Mouse (Mus musculus) lung, embryonic 15.5 days (tissue): ENCODE measurements at regions not wholly inside any gene's neighbourhood (a gene's known extent, or its start where the extent isn't known, plus 50 kb on each side); places are given as distances from the start of the nearest gene placed in this dataset.

Experiments
- ATAC-seq: fragments of 200-750 bp; cut with Nextera tagmentation; 2 replicates; pipeline ENCODE4 v1.8.0; 2017; ENCODE audit warnings: moderate number of reproducible peaks, borderline replicate concordance; ENCODE audit not compliant: low FRiP score, low TSS enrichment; ENCODE audit errors: extremely low read depth
- H3K27ac ChIP-seq: fragments of 300-500 bp; sonication (generic); 2 replicates; pipeline ENCODE4 v1.5.1; 2015; ENCODE audit warnings: moderate library complexity, mild to moderate bottlenecking, inconsistent platforms
- H3K27me3 ChIP-seq: fragments of 300-500 bp; sonication (generic); 2 replicates; pipeline ENCODE4 v1.6.1; 2015; ENCODE audit warnings: inconsistent platforms
- H3K36me3 ChIP-seq: fragments of 300-500 bp; sonication (generic); 2 replicates; pipeline ENCODE4 v1.6.1; 2015; ENCODE audit warnings: inconsistent platforms
- H3K4me1 ChIP-seq: fragments of 300-500 bp; sonication (generic); 2 replicates; pipeline ENCODE4 v1.6.1; 2015; ENCODE audit warnings: inconsistent platforms
- H3K4me2 ChIP-seq: fragments of 300-500 bp; sonication (generic); 2 replicates; pipeline ENCODE4 v1.6.1; 2015; ENCODE audit warnings: inconsistent platforms, mild to moderate bottlenecking, moderate library complexity
- H3K4me3 ChIP-seq: fragments of 300-500 bp; sonication (generic); 2 replicates; pipeline ENCODE4 v1.5.1; 2015; ENCODE audit warnings: mild to moderate bottlenecking, inconsistent platforms
- H3K9ac ChIP-seq: fragments of 300-500 bp; sonication (generic); 2 replicates; pipeline ENCODE4 v1.6.1; 2015; ENCODE audit warnings: inconsistent platforms
- H3K9me3 ChIP-seq: fragments of 300-500 bp; sonication (generic); 2 replicates; pipeline ENCODE4 v1.6.1; 2016; ENCODE audit warnings: inconsistent platforms
- WGBS: fragments of 180-500 bp; shearing (Covaris S2); methylation state at CpG from one replicate; pipeline ENCODE4 v1.1.7; 2015; 5-methylcytosine and 5-hydroxymethylcytosine counted together

DNA sequence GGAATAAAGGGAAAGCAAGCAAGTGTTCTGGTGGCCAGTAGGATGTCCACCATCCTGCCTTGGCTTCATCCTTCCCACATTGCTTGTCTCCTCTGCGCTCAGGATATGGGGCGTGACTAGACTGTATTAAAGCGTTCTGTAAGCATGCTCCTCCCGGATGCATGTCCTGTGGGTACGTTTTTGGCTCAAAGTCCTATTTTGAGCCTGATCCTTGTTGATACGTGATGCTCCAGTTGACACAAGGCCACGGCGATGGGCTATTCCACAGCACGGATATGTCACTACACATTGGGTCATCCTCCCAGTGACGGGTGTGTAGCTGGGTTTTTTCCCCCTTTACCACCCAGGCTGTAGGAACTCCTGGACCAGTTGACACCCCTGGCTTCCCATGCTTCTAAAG lies 110.6 kb downstream of the Mn1 start:
- ATAC-seq: no peak
- Histone ChIP-seq H3K9me3 (no peaks in the 10 kb centered on the region), H3K4me3 (no peak overlapping the region), H3K9ac (no peak overlapping the region), H3K4me1 (peaks cover 19% of the 10 kb centered on the region), H3K36me3 (no peaks in the 10 kb centered on the region), H3K4me2 (no peak overlapping the region), H3K27me3 (peaks cover 4% of the 10 kb centered on the region; the same call in 1 of the 2 replicates), H3K27ac (no peak overlapping the region)
- WGBS: 77% methylated on average over 10 of the region's 10 CpGs

DNA sequence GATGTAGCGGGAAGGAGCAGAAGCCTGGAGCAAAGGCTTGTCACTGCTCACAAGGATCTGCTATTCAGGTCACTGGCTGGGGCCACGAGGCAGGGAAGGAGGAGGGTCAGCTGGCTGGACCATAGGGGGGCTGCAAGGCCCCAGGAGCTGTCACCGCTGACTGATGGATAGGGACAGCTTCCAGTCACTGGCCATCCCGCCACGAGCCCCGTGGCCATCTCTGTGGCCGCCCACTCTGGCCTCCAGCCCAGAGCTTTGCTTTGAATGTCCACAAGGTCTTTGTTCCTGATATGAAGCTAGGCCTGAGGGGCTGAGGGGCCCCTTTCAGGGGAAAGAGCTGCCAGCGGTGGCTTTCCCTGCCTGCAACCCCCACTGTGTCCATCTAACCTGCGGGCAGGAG lies 111.9 kb downstream of the Mn1 start:
- H3K27ac ChIP-seq: no peak overlapping the region; the same call in 1 of the 2 replicates
- peaks cover 19% of the 10 kb centered on the region for H3K4me1 ChIP-seq
- H3K4me3 ChIP-seq: no peak overlapping the region
- no peaks in the 10 kb centered on the region for H3K36me3 ChIP-seq
- ATAC-seq: peak; percentile 37; the same call in 1 of the 2 replicates
- no peaks in the 10 kb centered on the region for H3K9me3 ChIP-seq
- 19% methylated on average over 9 of the region's 9 CpGs for WGBS
- H3K9ac ChIP-seq: no peak overlapping the region
- H3K27me3 ChIP-seq: peaks cover 4% of the 10 kb centered on the region; the same call in 1 of the 2 replicates
- H3K4me2 ChIP-seq: no peak overlapping the region

DNA sequence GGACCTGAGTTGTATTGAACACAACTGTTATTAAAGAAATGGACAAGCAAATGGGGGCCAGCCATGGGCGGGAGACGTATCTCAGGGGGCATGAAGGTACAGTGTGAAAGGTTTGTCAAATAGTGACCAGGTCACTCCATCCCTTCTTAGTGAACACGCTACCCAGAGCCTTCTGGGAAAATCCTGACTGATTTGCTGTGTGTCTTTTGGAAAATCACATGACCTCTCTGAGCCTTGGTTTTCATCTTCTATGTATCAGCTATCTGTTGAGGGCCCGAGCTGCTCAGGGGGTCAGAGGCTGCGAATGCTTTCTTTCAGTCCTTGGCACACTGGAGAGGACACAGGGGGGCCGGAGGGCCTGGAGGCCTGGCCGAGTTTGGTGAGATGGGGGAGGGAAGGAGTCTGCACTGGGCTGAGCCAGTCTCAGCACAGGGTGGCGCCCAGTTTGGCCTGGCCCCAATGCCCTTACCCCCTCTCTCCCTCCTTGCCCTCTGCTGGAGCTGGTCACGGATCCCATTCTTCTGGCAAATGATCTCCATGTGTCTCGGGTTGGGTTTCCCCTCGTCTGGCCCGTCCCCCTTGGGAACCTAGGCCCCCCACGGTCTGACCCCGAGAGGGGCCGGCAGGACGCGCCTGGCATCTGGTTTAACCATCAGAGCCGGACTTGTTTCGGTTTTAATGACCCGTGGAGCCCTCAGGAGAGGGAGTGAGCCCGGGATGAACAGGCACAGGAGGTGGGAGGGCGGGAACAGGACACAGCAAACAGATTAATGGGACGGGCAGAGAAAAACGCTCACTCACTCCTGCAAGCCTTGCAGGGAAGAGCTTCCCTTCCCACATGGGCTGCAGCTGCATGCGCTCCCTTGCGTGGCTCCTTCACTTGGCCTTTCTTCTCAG lies 113.7 kb downstream of the Mn1 start:
- Histone ChIP-seq H3K9me3 (no peaks in the 10 kb centered on the region), H3K27me3 (peaks cover 4% of the 10 kb centered on the region; the same call in 1 of the 2 replicates), H3K27ac (no peak overlapping the region), H3K36me3 (no peaks in the 10 kb centered on the region), H3K4me2 (peak overlapping the region; percentile 47), H3K9ac (no peak overlapping the region), H3K4me3 (peak overlapping the region; percentile 10; the same call in 1 of the 2 replicates), H3K4me1 (peaks cover 28% of the 10 kb centered on the region)
- 23% methylated on average over 26 of the region's 26 CpGs for WGBS
- no peak for ATAC-seq

DNA sequence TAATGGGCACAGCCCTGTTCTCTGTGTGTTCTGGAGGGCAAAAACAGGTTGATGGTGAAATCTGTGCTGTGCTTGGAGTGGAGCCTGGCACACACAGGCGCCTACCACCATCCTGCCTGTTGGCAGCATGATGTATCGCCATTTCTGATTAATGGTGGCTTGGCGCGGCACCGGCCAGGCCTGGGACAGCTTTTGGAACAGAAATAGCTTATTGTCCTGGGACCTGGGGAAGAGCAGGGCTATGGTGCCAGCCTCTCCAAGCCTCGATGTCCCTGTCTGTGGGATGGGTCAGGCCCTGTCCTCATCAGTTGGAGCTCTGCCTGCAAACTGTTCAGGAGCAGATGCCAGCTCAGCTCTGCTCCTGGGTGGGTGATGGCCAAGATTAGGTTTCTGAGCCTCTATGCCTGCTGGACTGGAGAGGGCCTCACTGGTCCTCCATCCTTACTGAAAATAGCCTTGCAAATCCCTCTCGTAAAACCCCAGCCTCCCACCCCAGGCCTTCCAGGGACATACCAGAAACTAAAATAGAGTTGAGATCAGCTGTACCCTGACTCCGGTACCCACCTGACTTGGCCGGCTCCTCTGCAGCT lies 115.4 kb downstream of the Mn1 start:
- 84% methylated on average over 9 of the region's 9 CpGs for WGBS
- no peak overlapping the region for H3K27ac ChIP-seq
- no peak overlapping the region for H3K4me2 ChIP-seq
- no peak overlapping the region for H3K4me3 ChIP-seq
- no peaks in the 10 kb centered on the region for H3K9me3 ChIP-seq
- H3K27me3 ChIP-seq: peaks cover 4% of the 10 kb centered on the region; the same call in 1 of the 2 replicates
- H3K4me1 ChIP-seq: peaks cover 32% of the 10 kb centered on the region
- H3K9ac ChIP-seq: no peak overlapping the region
- no peaks in the 10 kb centered on the region for H3K36me3 ChIP-seq
- no peak for ATAC-seq

DNA sequence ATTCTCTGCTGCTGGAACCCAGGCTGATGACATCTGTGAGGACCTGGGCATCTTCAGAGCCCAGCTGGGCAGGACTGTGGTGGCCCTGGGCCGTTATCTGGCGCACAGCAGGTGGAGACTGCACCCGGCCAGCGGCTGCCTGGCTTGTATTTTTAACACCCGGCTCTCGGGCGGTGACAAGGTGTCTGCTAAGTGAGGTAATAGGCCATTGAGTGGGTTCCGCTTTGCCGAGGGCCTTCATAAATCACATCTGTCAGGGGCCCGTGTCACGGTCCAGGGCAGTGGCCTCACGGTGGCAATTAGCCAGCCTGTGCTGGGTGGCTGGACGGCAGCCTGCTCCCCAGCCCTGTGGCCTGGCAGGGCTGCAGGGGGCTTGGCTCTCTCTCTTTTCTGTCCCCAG lies 118.8 kb downstream of the Mn1 start:
- Histone ChIP-seq H3K4me1 (peaks cover 18% of the 10 kb centered on the region), H3K4me2 (no peak overlapping the region), H3K9me3 (no peaks in the 10 kb centered on the region), H3K9ac (no peak overlapping the region), H3K4me3 (no peak overlapping the region), H3K36me3 (no peaks in the 10 kb centered on the region), H3K27ac (no peak overlapping the region), H3K27me3 (peaks cover 4% of the 10 kb centered on the region; the same call in 1 of the 2 replicates)
- WGBS: 9% methylated on average over 13 of the region's 13 CpGs
- ATAC-seq: peak; percentile 21; the same call in 1 of the 2 replicates

DNA sequence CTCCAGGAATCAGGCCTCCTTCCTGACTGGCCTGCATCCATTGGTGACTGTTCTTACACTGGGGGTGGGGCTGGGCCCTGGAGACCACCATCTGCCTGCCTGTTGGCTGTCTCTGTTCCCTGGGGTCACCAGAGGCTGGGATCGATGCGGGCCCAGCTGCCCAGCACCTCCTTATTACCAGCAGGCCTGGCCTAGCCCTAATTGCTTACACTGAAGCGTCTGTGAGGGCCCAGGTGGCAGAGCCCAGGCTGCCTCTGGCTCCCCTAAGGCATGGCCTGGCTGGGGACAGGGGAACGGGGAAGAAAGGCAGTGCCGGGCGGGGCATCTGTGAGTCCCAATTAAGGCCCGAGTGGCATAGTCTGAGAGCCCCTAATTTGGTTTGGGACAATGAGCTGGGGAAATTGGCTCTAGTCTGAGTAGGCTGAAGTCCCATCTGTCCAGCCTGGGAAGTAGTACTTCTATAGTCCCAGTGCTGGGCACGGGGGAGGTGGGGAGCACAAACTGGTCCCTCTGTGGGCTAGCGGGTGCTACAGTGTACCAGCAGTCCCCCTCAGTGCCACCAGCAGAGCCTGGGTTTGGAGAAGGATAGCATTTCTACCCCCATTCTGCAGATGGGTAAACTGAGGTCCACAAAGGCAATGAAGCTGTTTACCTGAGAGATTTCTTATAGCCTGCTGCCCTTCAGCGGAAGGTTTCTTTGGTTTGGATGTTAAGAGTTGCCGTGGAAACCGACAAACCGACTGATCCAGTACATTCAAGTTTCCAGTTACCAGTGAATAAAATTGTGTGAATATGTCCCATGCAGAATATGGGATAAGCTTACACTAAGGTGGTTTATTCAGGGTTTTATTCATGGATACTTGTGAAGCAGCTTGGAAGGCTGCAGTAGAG lies 121.6 kb downstream of the Mn1 start:
- H3K4me3 ChIP-seq: no peak overlapping the region
- H3K4me2 ChIP-seq: no peak overlapping the region
- H3K36me3 ChIP-seq: no peaks in the 10 kb centered on the region
- no peak for ATAC-seq
- H3K27me3 ChIP-seq: no peaks in the 10 kb centered on the region
- 76% methylated on average over 13 of the region's 13 CpGs for WGBS
- H3K9me3 ChIP-seq: no peaks in the 10 kb centered on the region
- no peak overlapping the region for H3K9ac ChIP-seq
- H3K27ac ChIP-seq: no peak overlapping the region
- 0 out of 2 replicates have a peak, but pooled peaks cover 13% of the 10 kb centered on the region for H3K4me1 ChIP-seq

DNA sequence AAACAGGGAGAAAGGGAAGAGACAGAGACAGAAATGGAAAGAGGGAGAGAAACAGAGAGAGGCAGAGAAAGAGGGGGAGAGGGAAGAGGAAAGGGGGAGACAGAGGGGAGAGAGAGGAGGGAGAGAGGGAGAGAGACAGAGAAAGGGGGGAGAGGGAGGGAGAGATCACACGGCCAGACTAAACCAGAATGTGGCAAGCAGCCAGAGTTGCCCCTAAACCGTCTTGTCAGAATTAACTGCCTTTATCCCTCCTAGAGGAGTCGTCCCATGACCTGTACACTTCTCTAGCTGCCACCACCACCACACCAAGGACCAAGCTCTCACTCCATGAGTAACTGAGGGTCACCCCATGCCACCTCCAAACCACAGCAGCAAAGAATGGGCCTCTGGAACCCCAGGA lies 123.3 kb downstream of the Mn1 start:
- Histone ChIP-seq H3K4me1 (0 out of 2 replicates have a peak, but pooled peaks cover 8% of the 10 kb centered on the region), H3K4me3 (no peak overlapping the region), H3K27ac (no peak overlapping the region), H3K4me2 (no peak overlapping the region), H3K27me3 (no peaks in the 10 kb centered on the region), H3K36me3 (no peaks in the 10 kb centered on the region), H3K9me3 (no peaks in the 10 kb centered on the region), H3K9ac (no peak overlapping the region)
- WGBS: 16% methylated on average over 3 of the region's 3 CpGs
- no peak for ATAC-seq

DNA sequence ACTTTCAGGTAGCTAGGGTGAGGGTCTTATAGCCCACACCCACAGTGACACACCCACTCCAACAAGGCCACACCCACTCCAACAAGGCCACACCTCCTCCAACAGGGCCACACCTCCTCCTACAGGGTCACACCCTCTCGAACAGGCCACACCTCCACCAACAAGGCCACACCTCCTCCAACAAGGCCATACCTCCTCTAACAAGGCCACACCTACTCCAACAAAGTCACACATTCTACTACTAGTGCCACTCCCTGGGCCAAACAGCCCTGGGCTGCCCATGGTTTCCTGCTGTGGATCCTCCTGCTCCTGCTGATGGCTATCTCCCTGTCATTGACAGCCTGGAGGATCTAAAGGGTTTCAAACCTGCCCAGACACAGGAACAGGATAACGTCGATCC lies 124.9 kb downstream of the Mn1 start:
- H3K9me3 ChIP-seq: no peaks in the 10 kb centered on the region
- H3K9ac ChIP-seq: no peak overlapping the region
- no peak overlapping the region for H3K27ac ChIP-seq
- 77% methylated on average over 3 of the region's 3 CpGs for WGBS
- H3K27me3 ChIP-seq: no peaks in the 10 kb centered on the region
- no peak overlapping the region for H3K4me3 ChIP-seq
- H3K4me2 ChIP-seq: no peak overlapping the region
- H3K4me1 ChIP-seq: no peaks in the 10 kb centered on the region
- no peak for ATAC-seq
- H3K36me3 ChIP-seq: no peaks in the 10 kb centered on the region

DNA sequence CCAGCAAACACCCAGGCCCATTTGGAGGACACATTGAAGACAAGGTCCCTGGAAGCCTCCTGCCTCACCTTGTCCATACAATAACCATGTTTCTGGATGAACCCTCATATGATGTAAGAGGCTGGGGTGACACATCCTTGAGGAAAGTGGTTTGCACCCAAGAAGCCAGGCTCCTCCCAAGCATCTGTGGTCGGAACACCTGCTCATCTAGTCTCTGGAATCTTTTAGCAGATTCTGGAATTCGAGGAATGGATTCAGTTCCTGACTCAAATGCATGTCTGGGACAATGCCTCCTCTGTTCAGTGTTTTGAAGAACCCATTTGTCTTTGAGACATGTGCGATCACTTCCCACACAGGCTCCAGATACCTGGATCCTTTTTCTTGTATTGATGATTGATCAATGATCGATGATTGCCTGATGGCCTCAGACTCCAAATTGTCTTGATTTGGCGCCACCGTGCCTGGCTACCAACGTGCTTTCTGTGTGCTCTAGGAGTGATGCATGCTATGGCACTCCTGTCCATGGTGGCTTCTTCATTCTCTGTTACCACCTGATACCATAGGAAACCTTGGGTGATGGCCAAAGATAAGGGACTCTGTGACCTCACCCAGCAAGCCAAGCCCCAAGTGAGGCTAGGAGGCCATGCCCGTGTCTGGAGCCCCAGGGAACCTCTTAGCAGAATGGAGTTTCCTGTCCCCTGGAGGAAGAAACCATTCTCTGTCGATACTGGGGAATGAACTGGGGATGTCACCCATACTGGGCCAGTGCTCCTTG lies 126.7 kb downstream of the Mn1 start:
- H3K9ac ChIP-seq: no peak overlapping the region
- no peak overlapping the region for H3K4me3 ChIP-seq
- ATAC-seq: no peak
- no peaks in the 10 kb centered on the region for H3K27me3 ChIP-seq
- no peaks in the 10 kb centered on the region for H3K4me1 ChIP-seq
- H3K9me3 ChIP-seq: no peaks in the 10 kb centered on the region
- WGBS: 76% methylated on average over 9 of the region's 9 CpGs
- H3K36me3 ChIP-seq: no peaks in the 10 kb centered on the region
- no peak overlapping the region for H3K4me2 ChIP-seq
- no peak overlapping the region for H3K27ac ChIP-seq

DNA sequence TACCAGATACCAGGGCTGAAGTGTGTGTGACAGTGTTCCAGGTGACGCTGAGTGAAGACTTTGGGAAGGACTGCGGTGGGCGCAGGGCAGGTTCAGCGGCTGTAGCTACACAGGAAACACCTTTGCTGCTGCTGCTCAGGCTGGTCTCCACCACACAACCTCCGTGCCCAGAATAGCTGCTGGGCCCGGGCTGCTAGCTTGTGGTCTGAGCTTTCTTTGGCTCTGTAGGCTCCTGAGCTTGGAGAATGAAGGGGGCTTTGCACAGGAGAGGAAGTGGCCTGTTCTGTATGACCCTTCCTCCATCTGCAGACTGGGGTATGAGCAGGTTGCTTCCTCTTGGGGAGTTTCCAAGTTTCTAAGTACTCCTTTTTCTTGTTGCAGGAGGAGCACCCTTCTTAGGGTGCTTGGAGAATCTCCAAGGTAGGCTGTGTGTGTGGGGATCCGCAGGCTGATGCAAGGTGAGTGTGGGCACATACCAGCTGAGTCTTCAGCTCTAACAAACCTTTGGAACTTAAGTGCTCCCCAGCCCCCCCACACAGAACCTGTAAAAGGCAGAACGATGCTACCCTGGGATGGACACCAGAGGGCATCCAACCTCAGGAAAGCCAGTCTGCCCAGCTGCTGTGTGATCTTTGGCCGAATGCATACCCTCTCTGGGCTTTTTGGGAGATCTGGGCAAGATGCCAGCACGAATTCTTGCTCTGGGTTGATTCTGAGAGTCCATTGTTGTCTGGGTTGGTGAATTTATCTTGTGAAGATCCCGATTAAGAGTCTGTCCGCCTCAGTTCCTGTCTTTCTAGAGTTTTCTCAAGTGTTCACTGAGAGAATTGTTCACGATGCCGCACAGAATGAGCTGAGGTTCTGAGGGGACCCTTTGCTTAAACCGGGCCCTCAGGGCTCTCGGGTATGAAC lies 136.6 kb downstream of the Mn1 start:
- Histone ChIP-seq H3K4me1 (peaks cover 31% of the 10 kb centered on the region), H3K4me2 (no peak overlapping the region), H3K27me3 (no peaks in the 10 kb centered on the region), H3K27ac (peak overlapping the region; percentile 75), H3K9me3 (no peaks in the 10 kb centered on the region), H3K4me3 (no peak overlapping the region), H3K36me3 (no peaks in the 10 kb centered on the region), H3K9ac (no peak overlapping the region)
- 53% methylated on average over 16 of the region's 16 CpGs for WGBS
- ATAC-seq: no peak
